Mouse (Mus musculus) neural tube, embryonic 14.5 days (tissue): ENCODE measurements around the gene Rai2. TPM values are rescaled to one million over a fixed set of nuclear protein-coding genes. Genes with fewer than 3 reads are reported as not detected.
"Not testable (repeated sequence)": the region's sequence is repeated elsewhere in the genome, so short reads cannot be mapped to it uniquely, and the experiment has no call there.

ENCODE experiments used
- ATAC-seq: fragments of 200-750 bp; cut with Nextera tagmentation; 2 replicates; pipeline ENCODE4 v1.8.0; 2017; ENCODE audit warnings: low read depth, mild to moderate bottlenecking, moderate TSS enrichment, moderate library complexity
- H3K27ac ChIP-seq: fragments of 300-500 bp; sonication (generic); 2 replicates; pipeline ENCODE4 v1.5.1; 2014; ENCODE audit warnings: low read depth, mild to moderate bottlenecking, control low read depth, low read length, moderate library complexity, mixed read lengths
- H3K27me3 ChIP-seq: fragments of 300-500 bp; sonication (generic); 2 replicates; pipeline ENCODE4 v1.6.1; 2014; ENCODE audit warnings: low read length; ENCODE audit not compliant: control insufficient read depth, insufficient read depth
- H3K36me3 ChIP-seq: fragments of 300-500 bp; sonication (generic); 2 replicates; pipeline ENCODE4 v1.6.1; 2014; ENCODE audit warnings: low read length, mixed read lengths; ENCODE audit not compliant: control insufficient read depth, insufficient read depth
- H3K4me1 ChIP-seq: fragments of 300-500 bp; sonication (generic); 2 replicates; pipeline ENCODE4 v1.6.1; 2014; ENCODE audit warnings: low read length; ENCODE audit not compliant: control insufficient read depth, insufficient read depth
- H3K4me2 ChIP-seq: fragments of 300-500 bp; sonication (generic); 2 replicates; pipeline ENCODE4 v1.6.1; 2014; ENCODE audit warnings: mild to moderate bottlenecking, low read depth, low read length, control low read depth
- H3K4me3 ChIP-seq: fragments of 300-500 bp; sonication (generic); 2 replicates; pipeline ENCODE4 v1.5.1; 2014; ENCODE audit warnings: low read depth, low read length, control low read depth, mixed read lengths
- H3K9ac ChIP-seq: fragments of 300-500 bp; sonication (generic); replicated peaks from 2 replicates; pipeline ENCODE4 v1.6.1; 2014; ENCODE audit warnings: low read depth, mild to moderate bottlenecking, control low read depth, low read length, mixed read lengths
- H3K9me3 ChIP-seq: fragments of 300-500 bp; sonication (generic); 2 replicates; pipeline ENCODE4 v1.6.1; 2016; ENCODE audit warnings: low read length; ENCODE audit not compliant: control insufficient read depth
- whole genome bisulfite sequencing: fragments of 180-500 bp; shearing (Covaris S2); extraction: QIAGEN DNeasy Blood & Tissue Kit; methylation state at CpG from one replicate; pipeline ENCODE4 v1.1.7; 2014; 5-methylcytosine and 5-hydroxymethylcytosine counted together
- polyA plus RNA-seq: library from polyadenylated mRNA; unstranded; fragments of >200 nt; fragmentation: Nextera tagmentation; extraction: Ambion mirVana; gene quantifications from 2 replicates; pipeline ENCODE4 v1.2.1, GENCODE M21; 2014

Gene Rai2
- polyA plus RNA-seq, 1 experiment from 2014 or later = 22.7 TPM

DNA sequence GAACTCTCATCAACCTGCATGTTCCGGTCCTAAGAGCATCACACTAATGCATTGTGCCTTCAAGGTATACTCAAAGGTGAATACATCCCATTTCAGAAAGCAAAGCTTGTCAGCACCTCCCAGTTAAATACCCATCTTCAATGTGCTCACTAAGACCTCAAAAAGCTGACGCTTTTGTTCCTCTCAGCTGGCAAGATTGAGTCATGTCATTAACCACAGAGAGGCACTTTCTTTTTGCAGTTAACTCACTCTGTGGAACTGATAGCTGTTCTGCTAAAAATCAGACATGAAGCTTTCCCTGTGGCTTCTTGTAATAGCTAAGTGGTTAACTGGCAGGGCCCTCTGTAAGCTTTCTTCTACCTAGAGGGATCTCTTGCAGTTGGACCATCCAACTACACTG is 36.6 kb downstream of the Rai2 start:
- Histone ChIP-seq H3K27ac (no peak overlapping the region), H3K4me2 (no peak overlapping the region), H3K36me3 (no peaks in the 10 kb centered on the region), H3K27me3 (no peaks in the 10 kb centered on the region), H3K4me1 (no peaks in the 10 kb centered on the region), H3K4me3 (no peak overlapping the region), H3K9me3 (no peaks in the 10 kb centered on the region), H3K9ac (no peak overlapping the region)
- ATAC-seq = no peak
- WGBS = 67% methylated on average over 2 of the region's 2 CpGs

DNA sequence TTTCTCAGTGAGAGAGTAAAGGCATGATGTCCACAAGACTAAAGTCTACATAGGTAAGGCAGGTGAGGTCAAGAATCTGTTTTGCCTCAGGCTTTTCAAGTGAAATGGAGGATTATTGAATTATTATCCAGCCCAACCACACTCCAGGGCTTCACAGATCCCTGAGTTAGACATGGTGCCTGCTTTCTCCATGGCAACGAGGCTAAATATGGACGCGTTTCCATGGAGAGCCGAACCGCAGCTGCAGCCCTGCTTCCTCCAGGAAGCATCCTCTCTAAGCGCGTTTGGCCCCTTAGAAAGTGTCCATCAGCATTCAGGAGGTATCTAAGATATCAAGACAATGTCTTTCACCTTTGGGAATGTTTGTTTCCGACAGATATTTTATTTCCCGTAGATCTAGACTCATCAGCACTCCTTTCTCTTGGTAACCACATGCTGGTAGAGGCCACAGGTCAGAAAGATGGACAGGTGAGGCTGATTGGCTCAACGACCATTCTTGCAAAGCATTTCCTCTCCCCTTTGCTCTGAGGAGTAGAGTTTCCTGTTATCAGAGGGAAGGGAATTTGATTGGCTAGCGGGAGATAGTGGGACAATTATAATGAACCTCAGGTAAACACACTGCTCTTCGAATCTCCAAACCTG is 59.6 kb downstream of the Rai2 start:
- H3K9ac ChIP-seq = no peak overlapping the region
- H3K27ac ChIP-seq = no peak overlapping the region
- H3K4me1 ChIP-seq = no peaks in the 10 kb centered on the region
- no peaks in the 10 kb centered on the region for H3K27me3 ChIP-seq
- no peaks in the 10 kb centered on the region for H3K36me3 ChIP-seq
- no peak overlapping the region for H3K4me2 ChIP-seq
- no peaks in the 10 kb centered on the region for H3K9me3 ChIP-seq
- ATAC-seq = peak; percentile 79; the same call in 1 of the 2 replicates
- 44% methylated on average over 12 of the region's 12 CpGs for WGBS
- H3K4me3 ChIP-seq = no peak overlapping the region

DNA sequence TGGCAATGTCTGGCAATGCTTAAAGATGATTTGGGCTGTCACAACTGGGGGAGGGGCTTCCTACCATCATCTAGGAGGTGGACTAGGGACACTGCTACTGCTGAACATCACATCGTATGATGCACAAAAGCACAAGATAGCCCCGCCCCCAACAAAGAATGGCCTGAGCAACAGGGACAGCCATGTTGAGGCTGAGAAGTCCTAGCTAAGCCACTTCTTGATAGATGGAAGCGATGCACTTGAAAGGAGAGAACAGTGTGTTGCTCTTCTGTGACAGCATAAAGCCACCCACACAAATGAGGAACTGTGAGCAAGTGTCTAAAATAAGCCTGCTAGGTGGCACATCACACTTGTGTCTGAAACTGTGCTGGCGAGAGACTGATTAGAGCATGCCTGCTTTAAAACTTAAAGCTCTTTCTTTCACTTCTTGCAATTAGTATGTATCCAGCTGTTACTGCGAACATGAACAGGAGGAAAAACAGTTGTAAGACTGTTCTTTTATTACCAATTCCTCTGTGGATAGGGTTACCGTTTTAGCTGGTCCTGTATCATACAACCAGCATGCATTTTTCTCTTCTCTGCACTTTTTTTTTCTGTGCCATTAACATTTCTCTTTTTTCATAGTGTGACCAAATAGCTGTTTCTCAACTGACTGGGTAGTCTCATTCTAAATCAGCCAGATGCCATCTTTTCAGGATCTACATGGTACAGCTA is 63.6 kb downstream of the Rai2 start:
- no peak overlapping the region for H3K27ac ChIP-seq
- no peaks in the 10 kb centered on the region for H3K36me3 ChIP-seq
- no peak overlapping the region for H3K9ac ChIP-seq
- ATAC-seq = 0 out of 2 replicates have a peak, but pooled peaks have one; percentile 28
- H3K4me1 ChIP-seq = no peaks in the 10 kb centered on the region
- H3K4me3 ChIP-seq = no peak overlapping the region
- 69% methylated on average over 6 of the region's 6 CpGs for WGBS
- no peaks in the 10 kb centered on the region for H3K27me3 ChIP-seq
- no peak overlapping the region for H3K4me2 ChIP-seq
- H3K9me3 ChIP-seq = no peaks in the 10 kb centered on the region

DNA sequence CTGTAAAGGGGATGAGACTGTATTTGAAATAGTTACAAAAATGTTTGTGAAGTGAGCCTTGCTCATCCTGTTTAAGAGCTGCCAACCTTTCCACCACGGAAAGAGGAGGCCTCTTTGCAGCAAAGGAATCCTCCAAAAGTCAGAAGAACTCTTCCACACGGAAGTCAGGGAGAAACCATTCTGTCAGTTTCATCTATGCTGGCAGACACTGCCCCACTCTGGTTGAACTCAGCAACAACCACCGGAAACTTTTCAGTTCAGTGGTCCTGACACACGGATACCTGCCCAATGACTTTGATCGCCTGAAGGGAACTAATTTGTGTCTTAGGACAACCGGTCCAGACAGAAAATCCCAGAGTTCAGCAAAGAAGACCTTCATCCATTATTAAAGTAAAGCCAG is 73.3 kb downstream of the Rai2 start:
- H3K27ac ChIP-seq = no peak overlapping the region
- 39% methylated on average over 6 of the region's 6 CpGs for WGBS
- no peak for ATAC-seq
- no peak overlapping the region for H3K9ac ChIP-seq
- H3K4me1 ChIP-seq = no peaks in the 10 kb centered on the region
- H3K4me3 ChIP-seq = no peak overlapping the region
- H3K4me2 ChIP-seq = no peak overlapping the region
- no peaks in the 10 kb centered on the region for H3K36me3 ChIP-seq
- no peaks in the 10 kb centered on the region for H3K9me3 ChIP-seq
- H3K27me3 ChIP-seq = no peaks in the 10 kb centered on the region

DNA sequence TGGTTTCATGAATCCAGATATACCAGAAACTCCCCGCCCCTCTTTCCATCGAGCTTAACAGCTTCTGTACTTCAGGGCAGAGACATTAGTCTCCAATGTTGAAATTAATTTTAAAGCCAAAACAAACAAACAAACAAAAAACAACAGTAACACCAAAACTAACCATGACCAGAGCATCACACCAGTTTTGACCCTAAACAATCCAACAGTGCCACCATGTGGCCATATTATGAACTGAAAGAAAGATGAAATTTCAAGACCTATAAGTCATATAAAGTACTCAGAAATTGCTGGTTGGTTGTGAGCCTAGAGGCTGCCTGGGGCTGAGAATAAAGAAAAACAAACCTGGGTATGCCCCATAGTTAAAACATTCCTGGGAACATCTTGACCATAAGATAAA is 109.3 kb downstream of the Rai2 start:
- ATAC-seq, H3K4me2 ChIP-seq, H3K36me3 ChIP-seq, H3K9me3 ChIP-seq, H3K4me1 ChIP-seq, H3K27ac ChIP-seq, H3K9ac ChIP-seq, H3K4me3 ChIP-seq, H3K27me3 ChIP-seq: not testable (repeated sequence)
- 19% methylated on average over 2 of the region's 2 CpGs for whole genome bisulfite sequencing
